Mouse (Mus musculus) cerebellum, adult 2 months (tissue): ENCODE data around the gene Pld3.

Experiments used
- CTCF ChIP-seq: fragments of 200-500 bp; IDR thresholded peaks from 2 replicates; pipeline ENCODE4 v1.5.1; 2011; ENCODE audit warnings: low read depth, mild to moderate bottlenecking, control low read depth, low read length, moderate library complexity, borderline replicate concordance; ENCODE audit not compliant: insufficient read depth
- POLR2A ChIP-seq: fragments of 200-500 bp; IDR thresholded peaks from 2 replicates; pipeline ENCODE4 v1.6.1; 2011; ENCODE audit warnings: low read length, control low read depth, borderline replicate concordance; ENCODE audit not compliant: insufficient read depth

DNA sequence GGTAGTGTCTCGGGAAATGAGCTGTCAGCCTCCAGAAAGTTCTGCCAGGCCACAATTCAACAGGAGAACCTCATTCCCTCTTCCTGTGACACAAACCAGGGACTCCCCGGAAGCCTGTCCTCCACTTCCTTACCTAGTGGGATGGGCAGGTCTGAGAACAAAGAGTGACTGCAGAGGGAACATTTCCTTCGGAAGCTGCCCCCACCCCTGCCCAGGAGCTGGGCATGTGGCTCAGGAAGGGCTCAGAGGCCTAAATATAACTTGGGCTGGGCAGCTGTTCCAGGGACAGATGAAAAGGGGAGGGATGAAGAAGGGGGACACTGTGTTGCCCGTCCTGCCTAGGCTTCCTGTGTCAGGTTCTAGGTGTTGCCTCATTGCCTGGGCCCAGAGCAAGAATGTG, 51.4 kb downstream of the Pld3 start:
- TF ChIP-seq CTCF (no peak), POLR2A (no peak)
